Mouse (Mus musculus) large intestine, adult 2 months (tissue): Measurements from ENCODE around the gene Rprml. TPM values are rescaled to one million over a fixed set of nuclear protein-coding genes. Genes with fewer than 3 reads are reported as not detected.

ENCODE experiments used
- DNase-seq: peaks from one replicate; pipeline ENCODE4 v3.0.0-alpha.2; 2012; ENCODE audit warnings: low read depth, low spot score
- WGBS: fragments of 180-500 bp; shearing (Covaris S2); methylation state at CpG from one replicate; pipeline ENCODE4 v1.1.7; 2018; 5-methylcytosine and 5-hydroxymethylcytosine counted together
- polyA plus RNA-seq: library from polyadenylated mRNA; depleted of rRNA; stranded (reverse); fragments of >200 nt; gene quantifications from 2 replicates; pipeline ENCODE4 v1.2.3, GENCODE M21; 2012; rRNA removed

Gene Rprml
- polyA plus RNA-seq: 1.2 and 1.5 TPM in 2 replicates

DNA sequence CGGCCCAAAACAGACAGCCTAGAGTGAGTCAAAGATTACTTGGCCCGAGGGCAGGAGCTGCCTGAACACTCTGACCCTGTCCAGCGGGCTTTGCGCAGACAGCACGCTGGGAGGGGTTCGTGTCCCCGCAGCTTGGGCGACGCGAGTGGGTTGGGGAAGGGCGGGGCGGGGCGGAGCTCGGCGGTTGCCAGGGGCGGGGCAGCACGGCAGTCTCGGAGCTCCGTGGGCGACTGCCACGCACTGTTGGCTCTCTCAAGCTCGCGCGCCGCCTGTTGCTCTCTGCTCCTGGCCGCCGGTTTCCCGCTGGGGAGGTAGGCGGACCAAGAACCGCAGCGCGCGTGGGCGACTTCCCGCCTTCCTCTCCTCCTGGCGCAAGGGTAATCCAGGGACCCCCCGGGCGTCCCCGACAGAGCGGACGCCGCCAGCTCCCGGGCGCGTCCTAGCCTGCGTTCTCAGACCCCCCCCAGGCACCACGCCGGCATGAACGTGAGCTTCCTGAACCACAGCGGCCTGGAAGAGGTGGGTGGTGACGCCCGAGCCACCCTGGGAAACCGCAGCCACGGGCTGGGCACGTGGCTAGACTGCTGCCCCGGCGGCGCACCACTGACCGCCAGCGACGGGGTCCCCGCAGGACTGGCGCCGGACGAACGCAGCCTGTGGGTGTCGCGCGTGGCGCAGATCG lies at the start of gene Rprml:
Rprml (plus strand) TSS at position 270 of the 682 bp plus-strand sequence.
- no peak for DNase-seq
- WGBS: 2% methylated on average over 70 of the region's 71 CpGs

DNA sequence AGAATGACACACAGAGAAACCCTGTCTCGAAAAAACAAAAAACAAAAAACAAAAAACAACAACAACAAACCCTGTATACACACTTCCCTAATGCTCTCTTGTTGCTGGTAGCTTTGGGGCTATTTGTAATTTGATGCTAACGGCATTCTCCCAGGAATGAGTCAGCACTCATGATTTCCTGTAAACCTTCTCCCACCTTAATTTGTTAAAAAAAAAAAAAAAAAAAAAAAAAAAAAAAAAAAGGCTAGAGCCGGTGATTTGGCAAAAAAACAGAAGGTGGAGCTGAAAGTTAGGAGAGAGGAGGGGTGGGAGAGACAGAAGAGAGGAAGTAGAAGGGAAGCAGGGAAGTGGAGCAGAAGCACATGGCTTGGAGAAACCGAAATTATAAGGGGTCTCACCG lies 42.8 kb upstream of the Rprml start:
- 45% methylated on average over 5 of the region's 5 CpGs for WGBS
- no peak for DNase-seq

DNA sequence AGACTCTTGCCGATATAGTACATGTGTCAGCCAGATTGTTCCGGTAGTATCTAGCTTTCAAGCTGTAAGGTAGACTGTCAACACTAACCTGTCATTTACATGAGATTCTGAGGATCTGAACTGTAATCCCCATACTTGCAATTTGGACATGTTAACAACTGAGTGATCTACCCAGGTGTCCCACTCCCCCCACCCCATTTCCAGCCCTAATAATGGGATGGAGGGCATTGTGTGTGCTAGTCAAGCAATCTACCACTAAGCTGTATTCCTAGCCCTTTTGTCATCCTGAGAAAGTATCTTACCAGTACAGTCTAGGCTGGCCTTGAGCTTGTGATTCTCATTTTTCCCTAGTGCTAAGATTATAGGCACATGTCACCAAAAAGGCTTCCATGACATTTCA lies 38.6 kb upstream of the Rprml start:
- WGBS: 96% methylated on average over 2 of the region's 2 CpGs
- DNase-seq: no peak

DNA sequence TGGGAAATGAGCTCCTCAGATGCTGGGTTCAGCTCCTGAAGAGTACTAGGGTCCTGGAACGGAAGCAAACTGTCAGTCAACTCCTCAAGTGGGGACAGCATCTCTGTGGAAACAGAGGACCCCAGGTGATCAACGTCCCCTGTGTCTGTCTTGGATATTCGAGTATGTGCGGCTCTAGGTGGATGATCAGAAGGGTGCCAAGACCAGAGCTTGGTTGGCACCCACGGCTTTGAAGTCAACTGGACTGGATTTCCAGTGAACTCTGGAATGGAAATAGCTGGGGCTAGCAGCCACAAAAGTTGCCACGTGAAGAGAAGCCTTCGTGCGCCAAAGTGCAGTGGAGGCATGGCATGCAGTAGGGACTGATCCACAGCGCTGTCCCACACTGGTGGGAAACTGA lies 28.3 kb upstream of the Rprml start, which contains the start of gene Gm884:
Gm884 (minus strand) TSS at position 101 of the 400 bp plus-strand sequence.
- no peak for DNase-seq
- 77% methylated on average over 9 of the region's 9 CpGs for WGBS

GRCm38 (mm10) chr11:103627453-103627852 lies 21.9 kb upstream of the Rprml start:
- no peak for DNase-seq
- 81% methylated on average over 23 of the region's 23 CpGs for WGBS

GRCm38 (mm10) chr11:103634806-103635205 lies 14.6 kb upstream of the Rprml start:
- 82% methylated on average over 7 of the region's 7 CpGs for WGBS
- DNase-seq: no peak

GRCm38 (mm10) chr11:103635481-103635880 lies 13.9 kb upstream of the Rprml start:
- no peak for DNase-seq
- WGBS: 63% methylated on average over 3 of the region's 3 CpGs

DNA sequence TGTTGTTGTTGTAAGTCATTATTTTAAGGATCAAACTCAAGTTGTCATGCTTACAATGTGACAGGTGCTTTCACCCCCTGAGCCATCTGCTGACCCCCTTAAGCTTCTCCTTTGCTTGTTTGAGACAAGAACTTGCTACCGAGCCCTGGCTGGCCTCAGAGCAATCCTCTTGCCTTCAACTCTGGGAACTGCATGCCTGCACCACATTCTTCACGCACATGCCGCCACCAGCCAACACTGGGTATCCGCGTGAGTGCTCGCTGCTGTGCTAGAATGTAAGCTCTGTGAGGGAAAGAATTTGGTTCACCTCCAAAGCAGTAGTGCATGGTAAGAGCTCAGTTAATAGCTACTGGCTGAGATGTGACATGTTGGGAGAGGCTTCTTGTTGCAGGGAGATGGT lies 13.1 kb upstream of the Rprml start:
- 76% methylated on average over 6 of the region's 6 CpGs for WGBS
- no peak for DNase-seq

DNA sequence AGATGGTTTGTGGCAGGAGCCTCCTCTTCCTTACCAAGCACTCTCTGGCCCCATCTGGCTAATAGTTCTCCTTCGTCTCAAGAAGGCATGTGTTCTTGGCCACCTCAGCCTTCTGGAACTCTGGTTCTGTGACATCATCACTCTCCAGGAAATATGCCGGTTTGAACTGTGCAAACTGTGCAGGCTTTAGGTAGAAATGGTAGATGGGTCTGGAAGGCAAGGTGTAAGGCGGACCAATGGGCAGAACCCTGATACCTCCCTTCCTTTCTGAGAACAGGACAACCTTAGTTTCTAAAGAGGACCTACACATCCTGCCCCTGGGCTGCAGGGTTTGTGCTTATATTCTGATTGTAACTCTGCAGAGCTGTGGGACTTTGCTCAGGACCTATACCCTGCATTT lies 10.6 kb upstream of the Rprml start, which contains the start of gene Lyzl6:
Lyzl6 (minus strand) TSS at position 101 of the 400 bp plus-strand sequence.
- DNase-seq: no peak
- 69% methylated on average over 3 of the region's 3 CpGs for WGBS

GRCm38 (mm10) chr11:103639407-103639946 lies 9.9 kb upstream of the Rprml start:
- DNase-seq: peak; percentile 10
- 2% methylated on average over 10 of the region's 10 CpGs for WGBS

DNA sequence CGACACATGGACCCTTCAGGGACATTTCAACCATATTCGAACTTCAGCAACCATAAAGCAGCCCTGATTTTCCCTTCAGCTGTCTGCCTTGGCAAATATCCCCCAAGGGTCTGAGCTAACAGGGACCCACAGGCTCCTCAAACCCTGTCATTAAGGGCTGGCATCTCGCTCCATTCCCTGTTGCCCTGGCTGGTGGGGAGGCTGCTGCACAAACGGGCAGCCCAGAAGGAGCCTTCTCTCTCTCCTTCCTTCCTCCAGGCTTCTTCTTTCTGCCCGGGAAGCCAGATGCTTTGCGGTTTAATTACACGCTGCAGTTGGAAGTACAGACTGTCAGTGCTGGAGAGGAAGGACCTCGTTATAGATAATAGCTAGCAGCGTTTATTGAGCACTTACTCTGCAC lies 6.2 kb upstream of the Rprml start:
- 55% methylated on average over 9 of the region's 9 CpGs for WGBS
- no peak for DNase-seq

GRCm38 (mm10) chr11:103645731-103646130 lies 3.6 kb upstream of the Rprml start:
- DNase-seq: no peak
- WGBS: 29% methylated on average over 8 of the region's 8 CpGs

DNA sequence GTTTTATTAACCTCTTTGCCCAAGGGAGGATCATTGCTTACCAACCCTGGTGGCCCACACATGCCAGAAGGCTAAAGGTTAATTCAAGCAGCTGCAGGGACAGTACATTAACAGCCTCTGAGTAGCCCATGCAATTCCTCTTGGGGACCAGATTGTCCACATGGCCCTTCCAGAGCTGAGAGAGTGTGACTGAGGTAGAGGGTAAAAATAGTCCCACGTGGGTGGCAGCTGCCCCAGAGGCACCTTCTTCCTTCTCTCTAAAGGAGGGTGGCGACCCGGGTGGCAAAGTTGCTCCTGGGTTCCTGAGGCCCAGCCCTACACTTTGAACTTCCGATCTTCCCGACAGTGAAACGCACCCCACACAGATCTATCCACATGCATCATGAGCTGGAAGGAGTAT lies 3.1 kb upstream of the Rprml start:
- WGBS: 76% methylated on average over 6 of the region's 6 CpGs
- no peak for DNase-seq

DNA sequence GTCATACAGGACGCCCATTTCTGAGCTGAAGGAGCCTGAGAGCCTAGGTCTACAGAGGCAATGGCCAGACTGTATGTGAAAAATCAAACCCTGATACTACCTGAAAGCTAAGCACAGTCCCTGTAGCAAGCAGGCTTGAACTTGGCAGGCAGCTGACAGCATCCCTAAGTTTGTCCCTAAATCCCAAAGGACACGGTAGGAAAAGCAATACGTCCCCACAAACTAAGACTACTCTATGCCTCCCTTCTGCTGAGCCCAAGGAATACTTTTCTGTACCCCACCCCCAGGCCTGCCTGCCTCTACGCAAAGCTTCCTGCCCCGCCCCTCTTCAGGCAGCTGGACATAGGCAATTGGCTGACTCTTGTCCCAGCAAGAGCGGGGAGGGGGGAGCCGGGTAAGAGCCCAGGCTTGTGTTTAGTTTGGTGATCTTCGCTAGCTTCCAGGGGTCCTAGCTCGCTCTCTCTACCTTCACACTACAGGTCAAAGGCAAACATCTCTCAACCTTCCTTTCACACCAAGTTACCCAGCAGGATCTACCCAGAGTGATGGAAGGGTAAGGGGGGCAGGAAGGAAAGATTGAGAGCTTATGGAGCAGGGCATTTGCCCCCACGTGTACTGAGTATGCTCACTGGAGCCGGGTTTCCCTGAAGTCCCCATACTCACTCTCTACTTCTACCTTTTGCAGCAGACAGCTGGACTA lies 1.3 kb upstream of the Rprml start:
- no peak for DNase-seq
- WGBS: 12% methylated on average over 11 of the region's 11 CpGs

GRCm38 (mm10) chr11:103648656-103649055 lies 714 bp upstream of the Rprml start:
- WGBS: 44% methylated on average over 7 of the region's 7 CpGs
- DNase-seq: no peak

GRCm38 (mm10) chr11:103649983-103650493 lies 668 bp downstream of the Rprml start:
- DNase-seq: no peak
- WGBS: 2% methylated on average over 37 of the region's 37 CpGs

GRCm38 (mm10) chr11:103651426-103651825 lies 2.1 kb downstream of the Rprml start:
- DNase-seq: no peak
- WGBS: 75% methylated on average over 6 of the region's 6 CpGs

- peak; percentile 21 for DNase-seq
- 26% methylated on average over 10 of the region's 10 CpGs for WGBS
Measured at GRCm38 (mm10) chr11:103653359-103653965, 4.1 kb downstream of the Rprml start.

DNA sequence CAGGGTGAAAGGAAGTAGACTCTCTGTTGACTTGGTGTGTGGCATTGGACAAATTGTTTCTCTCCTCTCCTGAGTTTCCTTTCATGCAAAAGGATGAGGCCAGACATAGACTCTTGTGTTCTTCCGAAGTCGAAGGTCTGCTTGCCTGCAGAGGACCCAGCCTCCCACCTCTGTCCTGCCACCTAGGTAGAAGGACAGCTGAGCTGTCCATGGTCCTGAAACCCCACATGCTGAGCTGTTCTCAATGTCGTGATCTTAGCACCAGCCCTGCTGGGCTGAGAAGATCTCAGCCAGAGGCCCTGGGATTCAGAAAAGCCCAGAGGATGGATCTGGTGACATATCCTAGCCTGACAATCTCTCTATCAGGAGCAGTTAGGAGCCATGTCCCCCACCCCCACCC lies 7.2 kb downstream of the Rprml start:
- DNase-seq: no peak
- 7% methylated on average over 3 of the region's 3 CpGs for WGBS

- WGBS: 88% methylated on average over 7 of the region's 7 CpGs
- DNase-seq: no peak
Measured at GRCm38 (mm10) chr11:103658189-103658588, 8.8 kb downstream of the Rprml start.
